Mouse (Mus musculus) regulatory T cell (primary cell): ENCODE results near the gene Gdf10.

ENCODE experiments used
- in situ Hi-C: fragments of 300-600 bp; cut with MboI, MseI; formaldehyde crosslinking; loops from one replicate; pipeline ENCODE4 v1.15.1; 2025; ENCODE audit warnings: high pct_unique_total_duplicates

The Gdf10 gene

GRCm38 (mm10) chr14:33933778-33934317 is 10.5 kb downstream of the Gdf10 start:
- in situ Hi-C loops, result loop anchor here (5.0 kb wide), 1 partner anchor 242 kb away; no protein-coding TSS in a partner anchor

GRCm38 (mm10) chr14:33939117-33939516 is 15.7 kb downstream of the Gdf10 start:
- in situ Hi-C loops, result no loop called here

DNA sequence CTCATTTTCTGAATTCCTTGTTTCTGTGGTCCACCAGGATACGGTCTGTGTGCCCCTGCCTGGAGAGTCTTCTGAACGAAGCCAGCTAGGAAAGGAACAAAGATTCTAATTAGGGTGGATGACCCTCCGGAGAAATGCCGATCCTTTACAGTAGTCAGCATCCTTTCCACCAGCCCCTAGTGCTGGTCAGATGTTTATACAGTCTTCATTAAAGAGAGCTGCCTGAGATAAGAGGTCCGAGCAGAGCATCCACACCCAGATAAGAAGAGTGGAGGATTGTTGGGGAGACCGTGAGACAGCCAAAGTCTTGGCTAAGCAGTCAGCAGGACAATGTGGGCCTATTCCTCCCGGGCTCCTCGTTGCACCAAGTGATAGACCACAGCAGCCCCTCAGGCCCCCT is 17.4 kb downstream of the Gdf10 start, which contains the start of gene Gdf2:
Gene Gdf2 (plus strand): TSS at position 301 of the 400 bp plus-strand sequence.
- in situ Hi-C loops, result no loop called here

- in situ Hi-C loops, result no loop called here
Observed at GRCm38 (mm10) chr14:33942222-33942621, 18.8 kb downstream of the Gdf10 start.

DNA sequence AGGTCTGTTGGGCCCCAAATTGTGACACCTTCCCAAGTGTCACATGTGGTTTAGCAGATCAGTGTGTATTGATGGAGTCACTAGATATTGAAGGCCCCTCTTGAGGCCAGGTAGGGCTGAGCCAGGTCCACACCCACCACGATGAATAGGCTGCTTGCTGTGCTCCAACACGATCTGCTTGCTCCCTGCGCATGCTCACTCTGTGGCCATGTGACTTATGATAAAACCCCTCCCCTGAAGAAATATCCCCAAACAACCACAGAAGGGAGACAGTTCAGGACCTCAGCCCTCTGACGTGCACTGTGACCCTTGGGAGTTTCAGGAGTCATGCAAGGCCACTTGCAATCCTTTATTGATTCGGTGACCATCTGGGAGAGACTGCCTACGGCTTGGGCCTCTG is 22.7 kb downstream of the Gdf10 start:
- in situ Hi-C loops, result no loop called here

DNA sequence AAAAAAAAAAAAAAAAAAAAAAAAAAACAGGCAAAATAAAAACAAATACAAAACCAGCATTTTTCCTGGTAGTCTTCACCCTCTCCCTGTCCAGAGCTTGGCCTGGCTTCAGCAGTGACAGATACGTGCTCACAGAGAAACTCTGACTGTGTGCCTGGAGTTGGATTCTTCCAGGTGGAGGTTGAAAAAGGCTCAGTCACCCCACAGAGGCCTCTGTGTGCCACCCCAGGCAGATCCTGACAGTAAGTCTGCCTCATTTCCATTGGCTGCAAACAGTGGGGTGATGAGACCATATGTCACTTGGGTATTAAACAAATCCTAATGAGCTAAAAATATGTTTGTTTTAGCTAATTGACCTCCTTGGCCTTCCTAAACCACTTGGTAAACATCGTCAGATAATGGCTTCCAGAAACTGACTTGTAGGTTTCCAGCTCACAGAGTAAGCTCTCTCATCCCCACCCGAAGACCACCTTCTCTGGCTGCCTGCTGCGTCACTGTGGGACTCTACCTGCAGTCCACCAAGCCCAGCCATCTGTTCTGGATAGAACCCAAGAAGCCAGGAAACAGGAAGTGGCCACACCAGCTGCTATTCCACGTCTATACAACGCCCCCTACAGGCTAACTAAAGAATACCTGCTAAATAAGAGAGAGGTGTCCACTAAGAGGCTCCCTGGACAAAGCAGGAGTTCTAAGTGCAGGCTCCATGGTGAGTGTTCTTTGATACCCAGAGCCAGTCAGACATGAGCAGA is 29.0 kb downstream of the Gdf10 start:
- in situ Hi-C loops, result no loop called here

DNA sequence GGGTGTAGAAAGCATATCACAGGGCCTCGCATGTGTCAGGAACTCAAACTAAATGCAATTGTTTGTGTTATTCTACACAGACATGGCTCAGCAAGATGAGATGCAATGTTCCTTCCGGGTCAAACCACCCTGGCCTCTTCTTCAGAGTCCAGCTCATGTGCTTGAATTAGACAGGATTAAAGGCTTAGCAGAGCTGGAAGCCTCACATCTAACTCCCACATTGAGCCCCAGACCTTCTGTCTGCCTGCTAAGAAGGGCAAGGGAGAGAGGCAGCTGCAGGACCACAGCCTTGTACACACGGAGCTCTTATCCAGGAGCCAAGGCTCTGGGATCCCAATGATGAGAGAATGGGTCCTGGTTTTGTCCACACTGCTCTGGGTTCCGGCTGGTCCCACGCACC is 30.4 kb downstream of the Gdf10 start, which contains the start of gene Rbp3:
Gene Rbp3 (plus strand): TSS at position 243 of the 400 bp plus-strand sequence.
- in situ Hi-C loops, result no loop called here

DNA sequence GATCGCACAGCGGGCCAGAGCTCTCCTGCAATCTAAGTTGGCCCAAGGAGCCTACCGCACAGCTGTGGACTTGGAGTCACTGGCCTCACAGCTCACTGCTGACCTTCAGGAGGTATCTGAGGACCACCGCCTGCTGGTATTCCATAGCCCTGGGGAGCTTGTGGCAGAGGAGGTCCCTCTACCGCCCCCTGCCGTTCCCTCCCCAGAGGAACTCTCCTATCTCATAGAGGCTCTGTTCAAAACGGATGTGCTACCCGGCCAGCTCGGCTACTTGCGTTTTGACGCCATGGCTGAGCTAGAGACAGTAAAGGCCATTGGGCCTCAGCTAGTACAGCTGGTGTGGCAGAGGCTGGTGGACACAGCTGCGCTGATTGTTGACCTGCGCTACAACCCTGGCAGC is 32.7 kb downstream of the Gdf10 start:
- in situ Hi-C loops, result no loop called here

DNA sequence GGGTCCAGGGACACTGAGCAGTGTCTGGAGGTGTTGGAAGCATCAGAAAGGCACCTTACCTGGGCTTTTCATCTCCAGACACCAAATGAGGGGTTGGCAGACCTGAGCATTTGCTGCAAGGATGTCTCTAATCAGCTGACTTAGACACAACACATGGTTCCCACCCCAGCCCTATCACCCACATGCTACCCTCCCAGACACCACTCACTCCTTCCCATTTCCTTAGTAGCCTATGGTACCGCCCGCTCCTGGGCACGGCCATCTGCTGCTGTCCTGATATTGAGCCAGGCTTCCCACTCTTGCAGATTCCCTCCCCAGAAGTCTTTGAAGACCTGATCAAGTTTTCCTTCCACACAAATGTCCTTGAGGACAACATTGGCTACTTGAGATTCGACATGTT is 34.8 kb downstream of the Gdf10 start:
- in situ Hi-C loops, result no loop called here

DNA sequence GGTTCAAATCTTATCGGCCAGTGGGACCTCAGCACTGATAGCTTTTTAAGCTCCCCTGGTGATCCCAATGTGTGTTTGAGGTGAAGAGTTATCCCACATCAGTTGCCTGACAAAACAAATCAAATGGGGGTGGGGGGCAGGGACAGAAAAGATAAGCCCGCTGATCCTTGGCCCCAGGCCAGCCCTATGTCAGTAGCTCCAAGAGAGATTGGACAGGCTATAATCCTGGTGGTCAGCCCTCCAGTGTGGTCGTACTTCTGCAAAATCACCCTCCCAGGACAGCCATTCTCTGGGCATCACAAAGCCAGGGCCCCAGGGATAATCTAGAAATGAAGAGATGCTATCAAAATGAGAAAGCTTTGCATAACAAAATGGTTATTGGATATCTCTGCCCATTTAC is 35.5 kb downstream of the Gdf10 start:
- in situ Hi-C loops, result no loop called here

DNA sequence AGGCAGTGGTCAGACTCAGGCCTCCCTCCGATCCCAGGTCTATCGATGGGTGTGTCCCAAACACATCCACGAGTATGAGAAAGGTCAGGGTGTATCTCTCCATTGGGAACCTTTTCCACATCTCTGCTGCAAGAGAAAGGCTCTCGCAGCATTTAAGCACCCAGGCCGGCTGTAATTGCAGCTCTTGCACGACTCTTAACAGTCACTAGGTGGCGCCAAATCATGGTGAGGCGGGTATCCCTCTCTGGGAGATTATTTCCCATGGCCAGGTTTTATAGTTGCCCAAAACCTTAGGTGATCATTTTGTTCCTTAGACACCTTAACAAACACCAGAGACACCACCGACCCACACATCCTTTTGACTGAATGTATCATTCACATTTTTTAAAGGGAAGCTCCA is 36.0 kb downstream of the Gdf10 start:
- in situ Hi-C loops, result no loop called here

DNA sequence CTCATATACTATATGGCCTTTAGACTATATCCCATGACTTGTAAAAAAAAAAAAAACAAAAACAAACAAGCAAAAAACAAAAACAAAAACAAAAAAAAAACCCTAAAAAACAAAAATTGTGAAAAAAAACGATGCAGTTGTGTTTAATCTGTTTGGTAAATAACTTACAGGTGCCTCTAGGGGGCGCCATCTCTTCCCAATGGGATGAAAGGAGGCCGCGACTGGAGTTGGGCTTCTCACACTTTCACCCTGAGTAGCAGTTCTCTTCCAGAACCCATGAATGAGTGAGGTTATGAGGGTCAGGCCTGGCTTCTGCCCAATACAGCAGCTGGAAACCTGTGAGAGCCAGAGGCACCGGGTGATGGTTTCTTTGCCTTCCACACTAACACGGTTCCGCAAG is 42.3 kb downstream of the Gdf10 start:
- in situ Hi-C loops, result no loop called here

GRCm38 (mm10) chr14:33972679-33973078 is 49.3 kb downstream of the Gdf10 start:
- in situ Hi-C loops, result no loop called here

DNA sequence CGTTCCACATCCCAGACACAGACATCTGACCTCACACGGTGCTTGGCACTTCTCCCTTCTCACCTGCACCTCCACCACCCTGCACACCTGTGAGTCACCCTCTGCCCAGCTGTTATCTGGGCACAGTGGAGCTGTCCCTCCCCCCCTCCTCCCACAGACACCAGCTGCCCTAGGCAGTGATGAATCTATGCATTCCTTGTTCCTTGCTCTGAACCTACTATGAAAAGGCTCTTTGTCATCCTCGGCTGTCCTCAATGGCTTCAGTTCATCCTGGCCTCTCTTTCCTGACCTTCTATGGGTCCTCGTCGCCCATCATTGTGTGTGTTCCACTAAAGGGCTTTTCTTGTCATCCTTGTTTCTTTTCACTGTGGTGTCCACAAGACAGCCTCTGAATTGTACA is 51.4 kb downstream of the Gdf10 start:
- in situ Hi-C loops, result no loop called here

- in situ Hi-C loops, result no loop called here
Observed at GRCm38 (mm10) chr14:33977748-33978147, 54.4 kb downstream of the Gdf10 start.

DNA sequence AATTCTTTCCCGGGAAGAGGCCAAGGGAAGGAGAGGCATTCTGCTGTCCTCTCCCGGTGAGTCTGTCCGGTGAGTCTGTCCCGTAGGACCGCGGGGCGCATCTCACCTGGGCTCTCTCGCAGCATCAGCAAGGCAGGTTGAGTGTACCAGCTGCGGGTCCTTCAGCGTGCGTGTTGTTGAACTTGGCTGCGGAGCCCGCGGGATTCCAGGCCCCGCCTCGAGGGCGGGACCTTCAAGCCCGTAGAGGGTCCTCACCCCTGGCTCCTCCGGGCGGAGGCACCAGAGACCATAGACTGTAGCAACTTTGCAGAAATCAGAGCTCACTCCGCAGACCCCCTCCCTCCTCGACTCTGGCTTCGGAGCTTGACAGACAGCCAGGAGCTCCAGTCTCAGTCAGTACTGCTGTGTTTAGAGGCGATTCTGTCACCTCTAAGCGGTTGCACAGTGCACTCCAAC is 55.2 kb downstream of the Gdf10 start, which contains the start of gene Zfp488:
Gene Zfp488 (minus strand): TSS at position 161 of the 456 bp plus-strand sequence.
- in situ Hi-C loops, result no loop called here
